Mouse (Mus musculus): ENCODE measurements around the gene Pbrm1. TPM values are rescaled to one million over a fixed set of nuclear protein-coding genes. Genes with fewer than 3 reads are reported as not detected.

Gene Pbrm1
- polyA plus RNA-seq (2012; rRNA removed) (26.8 and 29.5 TPM in 2 replicates), polyA plus RNA-seq (2014; fragmentation: Nextera tagmentation; extraction: Ambion mirVana) (88.5 and 92.8 TPM in 2 replicates)

DNA sequence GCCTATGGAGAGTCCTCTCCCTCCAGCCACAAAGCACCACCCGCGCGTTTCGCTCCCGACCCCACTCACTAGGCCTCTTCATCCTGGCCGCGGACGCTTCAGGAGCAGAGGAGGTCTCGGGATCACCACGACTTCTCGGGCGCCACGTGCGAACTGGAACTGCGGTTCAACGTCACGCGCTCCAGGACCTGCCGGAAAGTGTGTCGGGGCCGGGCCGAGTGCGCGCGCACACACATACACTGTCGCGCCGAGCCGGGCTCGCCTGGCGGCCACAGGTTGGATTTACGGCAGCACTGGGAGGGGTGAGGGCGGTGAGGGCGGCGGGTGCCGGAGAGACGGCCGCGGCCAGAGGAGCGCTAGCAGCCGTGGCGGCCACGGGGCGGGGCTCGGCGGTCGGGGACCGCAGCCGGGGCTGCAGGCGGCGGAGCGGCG is at the start of gene Pbrm1, which contains the start of gene Gnl3:
Gene Pbrm1 (plus strand): TSS at position 279 of the 432 bp plus-strand sequence.
Gene Gnl3 (minus strand): TSS at position 293 of the 432 bp plus-strand sequence.
- H3K27me3 ChIP-seq (ENCODE audit: control insufficient read depth, insufficient read depth, low read length) = no peaks in the 10 kb centered on the region
- DNase-seq (ENCODE audit: low spot score) = peak; percentile 96
- no peaks in the 10 kb centered on the region for H3K9me3 ChIP-seq (ENCODE audit: control insufficient read depth, low read length)
- peaks cover 13% of the 10 kb centered on the region for H3K4me1 ChIP-seq (ENCODE audit: control insufficient read depth, insufficient read depth, low read length)
- H3K36me3 ChIP-seq (ENCODE audit: control insufficient read depth, insufficient read depth, low read length) = peaks cover 43% of the 10 kb centered on the region
- H3K9ac ChIP-seq (ENCODE audit: low read depth, low read length, severe bottlenecking) = peak within 1 kb of the TSS; percentile 95
- H3K27ac ChIP-seq (replicated peaks; ENCODE audit: low read depth, low read length) = peak within 1 kb of the TSS; percentile 97
- 0 out of 2 replicates have a peak, but pooled peaks have one; percentile 57 for TF ChIP-seq POLR2A (IDR thresholded peaks at IDR 0.05; ENCODE audit: borderline replicate concordance, extremely low read depth, insufficient read depth, insufficient read length)
- ATAC-seq (ENCODE audit: low FRiP score, low read depth) = peak; percentile 97
- H3K4me2 ChIP-seq (replicated peaks; ENCODE audit: low read depth, low read length, severe bottlenecking) = peak within 1 kb of the TSS; percentile 65
- peak within 1 kb of the TSS; percentile 48 for H3K4me3 ChIP-seq (replicated peaks; ENCODE audit: low read length)
- WGBS = 0% methylated on average over 40 of the region's 53 CpGs

DNA sequence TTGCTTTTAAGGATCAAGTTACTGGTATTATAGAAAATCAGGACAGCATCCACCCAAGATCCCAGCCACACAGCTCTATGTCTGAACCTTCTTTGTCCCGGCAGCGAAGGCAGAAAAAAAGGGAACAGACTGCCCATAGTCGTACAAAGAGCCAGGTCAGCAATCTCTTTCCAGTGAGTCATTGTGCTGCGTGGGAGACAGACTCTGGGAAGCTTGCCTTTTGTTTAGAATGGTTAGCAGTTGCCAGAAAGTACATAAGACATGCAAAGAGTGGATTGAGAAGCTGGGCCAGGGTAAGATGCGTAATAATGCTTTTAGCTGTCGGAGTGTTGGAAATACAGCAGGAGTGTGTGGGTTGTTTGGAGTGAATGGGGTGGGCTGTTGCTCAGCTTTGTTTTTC is 44.7 kb upstream of the Pbrm1 start:
- no peak for ATAC-seq (ENCODE audit: low FRiP score, low read depth)
- Histone ChIP-seq H3K4me2 (replicated peaks; ENCODE audit: low read depth, low read length, severe bottlenecking) (no peak overlapping the region), H3K4me3 (replicated peaks; ENCODE audit: low read length) (no peak overlapping the region), H3K36me3 (ENCODE audit: control insufficient read depth, insufficient read depth, low read length) (peaks cover 18% of the 10 kb centered on the region), H3K9me3 (ENCODE audit: control insufficient read depth, low read length) (no peaks in the 10 kb centered on the region), H3K4me1 (ENCODE audit: control insufficient read depth, insufficient read depth, low read length) (no peaks in the 10 kb centered on the region), H3K27ac (replicated peaks; ENCODE audit: low read depth, low read length) (no peak overlapping the region), H3K27me3 (ENCODE audit: control insufficient read depth, insufficient read depth, low read length) (no peaks in the 10 kb centered on the region), H3K9ac (ENCODE audit: low read depth, low read length, severe bottlenecking) (no peak overlapping the region)
- WGBS = 90% methylated on average over 6 of the region's 6 CpGs
- DNase-seq (ENCODE audit: low spot score) = no peak
- no peak for TF ChIP-seq POLR2A (IDR thresholded peaks at IDR 0.05; ENCODE audit: borderline replicate concordance, extremely low read depth, insufficient read depth, insufficient read length)

DNA sequence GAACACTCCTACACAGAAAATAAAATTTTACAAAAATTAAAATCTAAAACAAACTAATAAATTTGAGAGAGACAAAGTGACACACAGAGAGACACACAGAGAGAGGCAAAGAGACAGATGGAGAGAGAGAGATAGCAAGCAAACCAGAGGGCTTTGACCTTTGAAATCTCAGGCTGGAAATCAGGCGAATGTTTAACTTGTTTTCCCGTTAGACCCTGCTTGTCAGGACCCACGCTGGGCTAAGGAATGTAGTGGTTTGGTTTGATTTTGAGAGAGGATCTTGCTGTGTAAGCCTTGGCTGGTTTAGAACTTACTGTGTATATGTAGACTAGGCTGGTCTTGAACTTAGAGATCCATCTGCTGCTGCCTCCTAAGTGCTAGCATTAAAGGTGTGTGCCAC is 42.7 kb upstream of the Pbrm1 start:
- Histone ChIP-seq H3K27ac (replicated peaks; ENCODE audit: low read depth, low read length) (no peak overlapping the region), H3K36me3 (ENCODE audit: control insufficient read depth, insufficient read depth, low read length) (peaks cover 14% of the 10 kb centered on the region; the same call in 1 of the 2 replicates), H3K4me3 (replicated peaks; ENCODE audit: low read length) (no peak overlapping the region), H3K9me3 (ENCODE audit: control insufficient read depth, low read length) (no peaks in the 10 kb centered on the region), H3K9ac (ENCODE audit: low read depth, low read length, severe bottlenecking) (no peak overlapping the region), H3K4me2 (replicated peaks; ENCODE audit: low read depth, low read length, severe bottlenecking) (no peak overlapping the region), H3K27me3 (ENCODE audit: control insufficient read depth, insufficient read depth, low read length) (no peaks in the 10 kb centered on the region), H3K4me1 (ENCODE audit: control insufficient read depth, insufficient read depth, low read length) (no peaks in the 10 kb centered on the region)
- no peak for ATAC-seq (ENCODE audit: low FRiP score, low read depth)
- 74% methylated on average over 3 of the region's 3 CpGs for WGBS
- no peak for TF ChIP-seq POLR2A (IDR thresholded peaks at IDR 0.05; ENCODE audit: borderline replicate concordance, extremely low read depth, insufficient read depth, insufficient read length)
- DNase-seq (ENCODE audit: low spot score) = no peak

DNA sequence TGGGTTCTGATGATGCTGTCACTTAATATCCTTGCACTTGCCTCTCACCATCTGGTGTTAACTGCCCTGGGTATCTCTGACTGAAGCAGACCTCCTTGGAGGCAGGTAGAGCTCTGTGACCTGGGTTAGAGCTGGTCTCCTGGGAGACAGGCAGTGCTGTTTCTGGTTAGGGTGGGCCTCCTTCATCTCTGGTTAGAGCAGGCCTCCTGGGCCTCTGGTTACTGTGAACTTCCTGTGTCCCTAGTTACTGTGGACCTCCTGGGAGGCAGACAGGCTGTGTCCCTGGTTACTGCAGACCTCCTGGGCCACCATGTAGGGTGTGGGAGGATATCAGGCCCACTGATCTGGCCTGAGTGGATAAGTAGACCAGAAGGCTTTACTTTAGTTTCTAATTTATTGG is 22.5 kb upstream of the Pbrm1 start:
- Histone ChIP-seq H3K4me2 (replicated peaks; ENCODE audit: low read depth, low read length, severe bottlenecking) (no peak overlapping the region), H3K9ac (ENCODE audit: low read depth, low read length, severe bottlenecking) (no peak overlapping the region), H3K27ac (replicated peaks; ENCODE audit: low read depth, low read length) (no peak overlapping the region), H3K36me3 (ENCODE audit: control insufficient read depth, insufficient read depth, low read length) (peaks cover 9% of the 10 kb centered on the region; the same call in 1 of the 2 replicates), H3K9me3 (ENCODE audit: control insufficient read depth, low read length) (no peaks in the 10 kb centered on the region), H3K27me3 (ENCODE audit: control insufficient read depth, insufficient read depth, low read length) (no peaks in the 10 kb centered on the region), H3K4me3 (replicated peaks; ENCODE audit: low read length) (no peak overlapping the region), H3K4me1 (ENCODE audit: control insufficient read depth, insufficient read depth, low read length) (peaks cover 6% of the 10 kb centered on the region)
- TF ChIP-seq POLR2A (IDR thresholded peaks at IDR 0.05; ENCODE audit: borderline replicate concordance, extremely low read depth, insufficient read depth, insufficient read length) = no peak
- ATAC-seq (ENCODE audit: low FRiP score, low read depth) (no peak), DNase-seq (ENCODE audit: low spot score) (no peak)

DNA sequence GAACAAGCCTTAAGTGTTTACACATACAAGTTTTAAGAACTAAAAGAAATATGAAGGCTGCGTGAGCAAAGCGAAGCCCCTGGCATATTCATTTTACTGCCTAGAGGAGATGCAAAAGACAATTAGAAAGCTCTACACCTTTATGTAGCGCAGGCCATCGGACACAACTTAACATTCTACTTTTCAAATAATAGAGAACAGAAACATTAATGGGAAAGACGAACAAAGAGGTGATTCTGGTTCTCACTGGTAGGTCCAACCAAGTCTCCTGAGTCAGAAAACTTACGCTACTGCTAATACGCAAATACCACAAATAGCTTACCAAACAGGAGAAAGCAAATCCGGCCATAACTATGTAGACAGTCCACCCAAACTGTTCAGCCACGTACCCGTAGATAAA is 18.6 kb upstream of the Pbrm1 start:
- Histone ChIP-seq H3K9ac (ENCODE audit: low read depth, low read length, severe bottlenecking) (peak overlapping the region; percentile 93), H3K36me3 (ENCODE audit: control insufficient read depth, insufficient read depth, low read length) (peaks cover 16% of the 10 kb centered on the region), H3K4me1 (ENCODE audit: control insufficient read depth, insufficient read depth, low read length) (peaks cover 11% of the 10 kb centered on the region), H3K4me2 (replicated peaks; ENCODE audit: low read depth, low read length, severe bottlenecking) (peak overlapping the region; percentile 75), H3K27me3 (ENCODE audit: control insufficient read depth, insufficient read depth, low read length) (no peaks in the 10 kb centered on the region), H3K4me3 (replicated peaks; ENCODE audit: low read length) (peak overlapping the region; percentile 91), H3K9me3 (ENCODE audit: control insufficient read depth, low read length) (no peaks in the 10 kb centered on the region), H3K27ac (replicated peaks; ENCODE audit: low read depth, low read length) (peak overlapping the region; percentile 91; the same call in 1 of the 2 replicates)
- no peak for ATAC-seq (ENCODE audit: low FRiP score, low read depth)
- 58% methylated on average over 10 of the region's 10 CpGs for whole genome bisulfite sequencing
- DNase-seq (ENCODE audit: low spot score) = no peak
- no peak for TF ChIP-seq POLR2A (IDR thresholded peaks at IDR 0.05; ENCODE audit: borderline replicate concordance, extremely low read depth, insufficient read depth, insufficient read length)
